Mouse (Mus musculus) kidney, adult 2 months (tissue): ENCODE data around the gene Crtac1.
A peak's percentile ranks its signal among the peaks of the same experiment; 100 is the strongest.

Experiments used
- CTCF ChIP-seq: fragments of 200-500 bp; conservative IDR thresholded peaks from 2 replicates; pipeline ENCODE4 v1.5.1; 2011; ENCODE audit warnings: low read depth, mild to moderate bottlenecking, control low read depth, low read length, moderate library complexity, mixed read lengths; ENCODE audit not compliant: insufficient read depth, insufficient read length
- POLR2A ChIP-seq: fragments of 200-500 bp; IDR thresholded peaks from one replicate; pipeline ENCODE4 v1.6.1; 2011; ENCODE audit warnings: low read depth, low read length, control low read depth

DNA sequence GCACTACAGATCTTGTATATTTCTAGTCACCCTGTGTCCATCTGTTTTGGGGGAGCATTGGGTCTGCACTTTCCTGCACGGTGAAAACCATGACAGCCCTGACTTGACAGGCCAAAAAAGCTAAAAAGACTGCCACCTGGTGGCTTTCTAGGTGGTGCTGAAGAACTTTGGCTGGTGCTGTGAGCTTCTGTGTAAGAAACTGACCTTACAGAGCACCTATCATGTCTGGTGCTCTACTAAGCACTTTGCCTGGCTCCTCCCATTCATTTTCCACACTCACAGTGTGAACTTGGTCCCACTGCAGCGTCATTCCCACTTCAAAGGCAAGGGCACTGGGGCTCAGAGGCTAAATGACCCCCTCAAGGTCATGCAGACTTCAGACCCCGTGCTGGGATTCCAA lies 8.5 kb upstream of the Crtac1 start:
- TF ChIP-seq CTCF (peak; percentile 25; the same call in 1 of the 2 replicates), POLR2A (no peak)
